Mouse (Mus musculus) lung, postnatal 0 days (tissue): ENCODE measurements around the gene St8sia1.

Source experiments
- CTCF ChIP-seq: IDR thresholded peaks from 2 replicates; pipeline ENCODE4 v1.5.1; 2016; ENCODE audit warnings: antibody characterized with exemption, mild to moderate bottlenecking
- EP300 ChIP-seq: IDR thresholded peaks from 2 replicates; pipeline ENCODE4 v1.6.1; 2016; ENCODE audit warnings: antibody characterized with exemption, mild to moderate bottlenecking, control low read depth

- no peak for TF ChIP-seq CTCF
- no peak for TF ChIP-seq EP300
Observed at GRCm38 (mm10) chr6:142809373-142810098, 154.7 kb downstream of the St8sia1 start.
